Mouse (Mus musculus) neural tube, embryonic 14.5 days (tissue): ENCODE measurements around the gene Ccnb2. TPM values are rescaled to one million over a fixed set of nuclear protein-coding genes. Genes with fewer than 3 reads are reported as not detected.
A peak's percentile ranks its signal among the peaks of the same experiment; 100 is the strongest.
"Not testable (repeated sequence)": the region's sequence is repeated elsewhere in the genome, so short reads cannot be mapped to it uniquely, and the experiment has no call there.

Experiments used
- ATAC-seq: fragments of 200-750 bp; cut with Nextera tagmentation; 2 replicates; pipeline ENCODE4 v1.8.0; 2017; ENCODE audit warnings: low read depth, mild to moderate bottlenecking, moderate TSS enrichment, moderate library complexity
- H3K27ac ChIP-seq: fragments of 300-500 bp; sonication (generic); 2 replicates; pipeline ENCODE4 v1.5.1; 2014; ENCODE audit warnings: low read depth, mild to moderate bottlenecking, control low read depth, low read length, moderate library complexity, mixed read lengths
- H3K27me3 ChIP-seq: fragments of 300-500 bp; sonication (generic); 2 replicates; pipeline ENCODE4 v1.6.1; 2014; ENCODE audit warnings: low read length; ENCODE audit not compliant: control insufficient read depth, insufficient read depth
- H3K36me3 ChIP-seq: fragments of 300-500 bp; sonication (generic); 2 replicates; pipeline ENCODE4 v1.6.1; 2014; ENCODE audit warnings: low read length, mixed read lengths; ENCODE audit not compliant: control insufficient read depth, insufficient read depth
- H3K4me1 ChIP-seq: fragments of 300-500 bp; sonication (generic); 2 replicates; pipeline ENCODE4 v1.6.1; 2014; ENCODE audit warnings: low read length; ENCODE audit not compliant: control insufficient read depth, insufficient read depth
- H3K4me2 ChIP-seq: fragments of 300-500 bp; sonication (generic); 2 replicates; pipeline ENCODE4 v1.6.1; 2014; ENCODE audit warnings: mild to moderate bottlenecking, low read depth, low read length, control low read depth
- H3K4me3 ChIP-seq: fragments of 300-500 bp; sonication (generic); 2 replicates; pipeline ENCODE4 v1.5.1; 2014; ENCODE audit warnings: low read depth, low read length, control low read depth, mixed read lengths
- H3K9ac ChIP-seq: fragments of 300-500 bp; sonication (generic); replicated peaks from 2 replicates; pipeline ENCODE4 v1.6.1; 2014; ENCODE audit warnings: low read depth, mild to moderate bottlenecking, control low read depth, low read length, mixed read lengths
- H3K9me3 ChIP-seq: fragments of 300-500 bp; sonication (generic); 2 replicates; pipeline ENCODE4 v1.6.1; 2016; ENCODE audit warnings: low read length; ENCODE audit not compliant: control insufficient read depth
- WGBS: fragments of 180-500 bp; shearing (Covaris S2); extraction: QIAGEN DNeasy Blood & Tissue Kit; methylation state at CpG from one replicate; pipeline ENCODE4 v1.1.7; 2014; 5-methylcytosine and 5-hydroxymethylcytosine counted together
- polyA plus RNA-seq: library from polyadenylated mRNA; unstranded; fragments of >200 nt; fragmentation: Nextera tagmentation; extraction: Ambion mirVana; gene quantifications from 2 replicates; pipeline ENCODE4 v1.2.1, GENCODE M21; 2014

Gene Ccnb2
- polyA plus RNA-seq: 11.5 and 17.6 TPM in 2 replicates

- peak within 1 kb of the TSS; percentile 95 for H3K4me2 ChIP-seq
- peak within 1 kb of the TSS; percentile 29; the same call in 1 of the 2 replicates for H3K9ac ChIP-seq
- peaks cover 8% of the 10 kb centered on the region; the same call in 1 of the 2 replicates for H3K36me3 ChIP-seq
- peak within 1 kb of the TSS; percentile 38 for H3K4me3 ChIP-seq
- H3K4me1 ChIP-seq: peaks cover 4% of the 10 kb centered on the region; the same call in 1 of the 2 replicates
- 1% methylated on average over 45 of the region's 45 CpGs for WGBS
- H3K9me3 ChIP-seq: no peaks in the 10 kb centered on the region
- no peaks in the 10 kb centered on the region for H3K27me3 ChIP-seq
- ATAC-seq: peak; percentile 99
- H3K27ac ChIP-seq: no peak within 1 kb of the TSS
These were observed at the start of gene Ccnb2 for GRCm38 (mm10) chr9:70421257-70422056. TSS of gene Ccnb2 (minus strand) at chr9:70421547.

- ATAC-seq, H3K36me3 ChIP-seq, H3K9me3 ChIP-seq, H3K4me2 ChIP-seq, H3K9ac ChIP-seq, H3K4me3 ChIP-seq, H3K27ac ChIP-seq, H3K4me1 ChIP-seq, H3K27me3 ChIP-seq: not testable (repeated sequence)
- 96% methylated on average over 11 of the region's 13 CpGs for WGBS
These were observed 41.7 kb upstream of the Ccnb2 start for GRCm38 (mm10) chr9:70463091-70463490.

GRCm38 (mm10) chr9:70452371-70452770, 31.0 kb upstream of the Ccnb2 start:
- peaks cover 24% of the 10 kb centered on the region; the same call in 1 of the 2 replicates for H3K36me3 ChIP-seq
- no peak overlapping the region for H3K9ac ChIP-seq
- no peaks in the 10 kb centered on the region for H3K9me3 ChIP-seq
- no peak for ATAC-seq
- WGBS: 94% methylated on average over 2 of the region's 2 CpGs
- H3K4me3 ChIP-seq: no peak overlapping the region
- no peaks in the 10 kb centered on the region for H3K27me3 ChIP-seq
- H3K27ac ChIP-seq: no peak overlapping the region
- no peaks in the 10 kb centered on the region for H3K4me1 ChIP-seq
- no peak overlapping the region for H3K4me2 ChIP-seq

GRCm38 (mm10) chr9:70449072-70449471, 27.7 kb upstream of the Ccnb2 start:
- H3K4me3 ChIP-seq: no peak overlapping the region
- H3K4me2 ChIP-seq: no peak overlapping the region
- WGBS: 98% methylated on average over 5 of the region's 5 CpGs
- H3K36me3 ChIP-seq: peaks cover 16% of the 10 kb centered on the region; the same call in 1 of the 2 replicates
- ATAC-seq: no peak
- H3K9me3 ChIP-seq: no peaks in the 10 kb centered on the region
- H3K27me3 ChIP-seq: no peaks in the 10 kb centered on the region
- no peak overlapping the region for H3K9ac ChIP-seq
- no peak overlapping the region for H3K27ac ChIP-seq
- H3K4me1 ChIP-seq: no peaks in the 10 kb centered on the region

- Histone ChIP-seq H3K4me3 (no peak overlapping the region), H3K36me3 (peaks cover 33% of the 10 kb centered on the region), H3K9ac (no peak overlapping the region), H3K27me3 (no peaks in the 10 kb centered on the region), H3K4me1 (no peaks in the 10 kb centered on the region), H3K9me3 (no peaks in the 10 kb centered on the region), H3K27ac (no peak overlapping the region), H3K4me2 (no peak overlapping the region)
- no peak for ATAC-seq
- 96% methylated on average over 4 of the region's 4 CpGs for WGBS
These were observed 18.6 kb upstream of the Ccnb2 start for GRCm38 (mm10) chr9:70439959-70440358.

- no peak overlapping the region for H3K4me3 ChIP-seq
These were observed 1.3 kb upstream of the Ccnb2 start for GRCm38 (mm10) chr9:70422661-70423060.

GRCm38 (mm10) chr9:70416412-70416811, 4.9 kb downstream of the Ccnb2 start:
- no peaks in the 10 kb centered on the region for H3K36me3 ChIP-seq
- H3K4me3 ChIP-seq: no peak overlapping the region
- H3K4me2 ChIP-seq: no peak overlapping the region
- no peaks in the 10 kb centered on the region for H3K27me3 ChIP-seq
- H3K9me3 ChIP-seq: no peaks in the 10 kb centered on the region
- no peak overlapping the region for H3K9ac ChIP-seq
- H3K4me1 ChIP-seq: peaks cover 4% of the 10 kb centered on the region; the same call in 1 of the 2 replicates
- no peak overlapping the region for H3K27ac ChIP-seq
- 84% methylated on average over 3 of the region's 3 CpGs for WGBS
- no peak for ATAC-seq

More at GRCm38 (mm10) chr9:70422661-70423060, 1.3 kb upstream of the Ccnb2 start:
- peaks cover 17% of the 10 kb centered on the region; the same call in 1 of the 2 replicates for H3K36me3 ChIP-seq
- ATAC-seq: no peak
- peaks cover 4% of the 10 kb centered on the region; the same call in 1 of the 2 replicates for H3K4me1 ChIP-seq
- 98% methylated on average over 2 of the region's 2 CpGs for WGBS
- no peaks in the 10 kb centered on the region for H3K27me3 ChIP-seq
- H3K9me3 ChIP-seq: no peaks in the 10 kb centered on the region
- H3K4me2 ChIP-seq: no peak overlapping the region
- H3K27ac ChIP-seq: no peak overlapping the region
- no peak overlapping the region for H3K9ac ChIP-seq

GRCm38 (mm10) chr9:70413038-70413437, 8.3 kb downstream of the Ccnb2 start:
- H3K4me2 ChIP-seq: no peak overlapping the region
- H3K4me3 ChIP-seq: no peak overlapping the region
- H3K4me1 ChIP-seq: no peaks in the 10 kb centered on the region
- no peak overlapping the region for H3K9ac ChIP-seq
- H3K36me3 ChIP-seq: peaks cover 6% of the 10 kb centered on the region; the same call in 1 of the 2 replicates
- no peak for ATAC-seq
- no peak overlapping the region for H3K27ac ChIP-seq
- WGBS: 92% methylated on average over 7 of the region's 7 CpGs
- H3K9me3 ChIP-seq: no peaks in the 10 kb centered on the region
- no peaks in the 10 kb centered on the region for H3K27me3 ChIP-seq

GRCm38 (mm10) chr9:70410668-70411067, 10.7 kb downstream of the Ccnb2 start:
- Histone ChIP-seq H3K27me3 (no peaks in the 10 kb centered on the region), H3K4me2 (no peak overlapping the region), H3K4me3 (no peak overlapping the region), H3K9ac (no peak overlapping the region), H3K27ac (no peak overlapping the region), H3K4me1 (no peaks in the 10 kb centered on the region), H3K9me3 (no peaks in the 10 kb centered on the region), H3K36me3 (peaks cover 6% of the 10 kb centered on the region; the same call in 1 of the 2 replicates)
- no peak for ATAC-seq
- WGBS: 92% methylated on average over 11 of the region's 11 CpGs
